Mouse (Mus musculus): ENCODE data around the gene Pou5f1. TPM values are rescaled to one million over a fixed set of nuclear protein-coding genes. Genes with fewer than 3 reads are reported as not detected.

Gene Pou5f1
- polyA plus RNA-seq, 1 experiment, result 0.05 TPM

DNA sequence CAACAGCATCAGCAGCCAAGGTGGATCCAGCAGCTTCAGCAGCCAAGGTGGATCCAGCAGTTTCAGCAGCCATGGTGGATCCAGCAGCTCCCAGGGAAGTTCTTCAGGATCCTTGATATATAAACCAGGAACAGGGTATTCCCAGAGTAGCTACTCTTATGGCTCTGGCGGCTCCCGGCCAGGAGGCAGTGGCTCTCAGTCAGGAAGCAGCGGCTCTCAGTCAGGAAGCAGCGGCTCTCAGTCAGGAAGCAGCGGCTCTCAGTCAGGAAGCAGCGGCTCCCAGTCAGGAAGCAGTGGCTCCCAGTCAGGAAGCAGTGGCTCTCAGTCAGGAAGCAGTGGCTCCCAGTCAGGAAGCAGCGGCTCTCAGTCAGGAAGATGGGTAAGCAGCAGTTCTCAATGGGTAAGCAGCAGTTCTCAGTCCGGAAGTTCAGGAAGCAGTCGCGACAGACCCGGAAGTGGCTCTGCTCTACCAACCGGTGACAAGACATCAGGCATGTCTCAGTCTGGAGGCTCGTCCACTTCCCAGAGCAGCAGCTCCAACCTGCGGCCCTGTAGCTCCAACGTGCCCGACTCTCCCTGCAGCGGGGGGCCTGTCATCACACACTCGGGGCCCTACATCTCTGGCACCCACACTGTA is 49.1 kb downstream of the Pou5f1 start:
- peaks cover 2% of the 10 kb centered on the region; the same call in 1 of the 2 replicates for H3K9me3 ChIP-seq (ENCODE audit: control insufficient read depth, low read length)
- H3K4me1 ChIP-seq (ENCODE audit: control insufficient read depth), result no peaks in the 10 kb centered on the region
- H3K27me3 ChIP-seq (ENCODE audit: control insufficient read depth), result no peaks in the 10 kb centered on the region
- no peak overlapping the region for H3K4me3 ChIP-seq (replicated peaks)
- no peak for TF ChIP-seq GATA1 (IDR thresholded peaks at IDR 0.05; ENCODE audit: low read length)
- TF ChIP-seq TAL1 (IDR thresholded peaks at IDR 0.05; ENCODE audit: low read length), result no peak
- H3K36me3 ChIP-seq (ENCODE audit: control insufficient read depth), result no peaks in the 10 kb centered on the region

- H3K4me1 ChIP-seq (ENCODE audit: control insufficient read depth), result no peaks in the 10 kb centered on the region
- H3K4me3 ChIP-seq (replicated peaks), result no peak overlapping the region
- no peak for TF ChIP-seq GATA1 (IDR thresholded peaks at IDR 0.05; ENCODE audit: low read length)
- TF ChIP-seq TAL1 (IDR thresholded peaks at IDR 0.05; ENCODE audit: low read length), result no peak
- no peaks in the 10 kb centered on the region for H3K27me3 ChIP-seq (ENCODE audit: control insufficient read depth)
- H3K36me3 ChIP-seq (ENCODE audit: control insufficient read depth), result no peaks in the 10 kb centered on the region
- peaks cover 2% of the 10 kb centered on the region; the same call in 1 of the 2 replicates for H3K9me3 ChIP-seq (ENCODE audit: control insufficient read depth, low read length)
Measured at GRCm38 (mm10) chr17:35556186-35556765, 50.5 kb downstream of the Pou5f1 start.

- no peaks in the 10 kb centered on the region for H3K27me3 ChIP-seq (ENCODE audit: control insufficient read depth)
Measured at GRCm38 (mm10) chr17:35556812-35557211, 51.0 kb downstream of the Pou5f1 start.

DNA sequence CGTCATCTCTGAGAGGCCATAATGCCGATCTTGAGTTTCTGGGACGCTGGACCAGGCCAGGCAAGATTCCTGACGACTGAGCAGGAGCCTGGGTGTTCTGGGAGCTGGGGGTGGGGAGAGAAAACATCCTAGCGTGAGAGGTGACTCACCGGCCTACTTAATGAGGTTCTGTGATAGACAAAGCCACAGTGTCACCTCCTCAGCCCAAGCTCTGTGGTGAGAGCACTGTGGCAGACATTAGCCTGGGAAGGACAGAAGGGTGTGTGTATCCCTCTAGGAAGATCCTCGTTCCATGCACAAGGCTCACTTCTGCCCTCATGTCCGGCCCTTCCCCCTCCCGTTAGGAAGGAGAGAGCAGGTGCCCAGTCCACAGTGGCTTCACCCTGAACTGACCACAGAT is 51.5 kb downstream of the Pou5f1 start:
- H3K4me1 ChIP-seq (ENCODE audit: control insufficient read depth), result no peaks in the 10 kb centered on the region
- TF ChIP-seq TAL1 (IDR thresholded peaks at IDR 0.05; ENCODE audit: low read length), result no peak
- no peak for TF ChIP-seq GATA1 (IDR thresholded peaks at IDR 0.05; ENCODE audit: low read length)
- H3K9me3 ChIP-seq (ENCODE audit: control insufficient read depth, low read length), result peaks cover 2% of the 10 kb centered on the region; the same call in 1 of the 2 replicates
- H3K27me3 ChIP-seq (ENCODE audit: control insufficient read depth), result no peaks in the 10 kb centered on the region
- H3K36me3 ChIP-seq (ENCODE audit: control insufficient read depth), result no peaks in the 10 kb centered on the region
- H3K4me3 ChIP-seq (replicated peaks), result no peak overlapping the region

More at GRCm38 (mm10) chr17:35556812-35557211, 51.0 kb downstream of the Pou5f1 start:
- Histone ChIP-seq H3K4me3 (replicated peaks) (no peak overlapping the region), H3K4me1 (ENCODE audit: control insufficient read depth) (no peaks in the 10 kb centered on the region), H3K36me3 (ENCODE audit: control insufficient read depth) (no peaks in the 10 kb centered on the region), H3K9me3 (ENCODE audit: control insufficient read depth, low read length) (peaks cover 2% of the 10 kb centered on the region; the same call in 1 of the 2 replicates)
- TF ChIP-seq TAL1 (IDR thresholded peaks at IDR 0.05; ENCODE audit: low read length) (no peak), GATA1 (IDR thresholded peaks at IDR 0.05; ENCODE audit: low read length) (no peak)

DNA sequence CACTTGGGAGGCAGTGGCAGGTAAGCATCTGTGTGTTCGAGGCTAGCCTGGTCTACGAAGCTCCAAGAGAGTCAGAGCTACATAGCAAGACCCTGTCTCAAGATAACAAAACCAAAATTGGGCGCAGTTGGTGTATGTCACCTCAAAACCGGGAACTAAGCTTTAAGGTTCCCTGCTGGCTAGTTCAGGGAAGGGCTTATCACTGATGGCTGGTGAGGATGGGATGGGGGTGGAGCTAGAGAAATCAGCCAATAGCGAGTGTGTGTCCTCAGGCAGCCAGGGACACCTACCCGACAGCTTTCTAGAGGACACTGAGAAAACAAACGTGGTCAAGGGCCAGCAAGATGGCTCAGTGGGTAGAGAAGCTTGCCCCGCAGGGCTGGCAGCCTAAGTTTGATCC is 52.4 kb downstream of the Pou5f1 start:
- Histone ChIP-seq H3K4me1 (ENCODE audit: control insufficient read depth) (no peaks in the 10 kb centered on the region), H3K27me3 (ENCODE audit: control insufficient read depth) (no peaks in the 10 kb centered on the region), H3K4me3 (replicated peaks) (no peak overlapping the region), H3K36me3 (ENCODE audit: control insufficient read depth) (no peaks in the 10 kb centered on the region), H3K9me3 (ENCODE audit: control insufficient read depth, low read length) (peaks cover 2% of the 10 kb centered on the region; the same call in 1 of the 2 replicates)
- TF ChIP-seq TAL1 (IDR thresholded peaks at IDR 0.05; ENCODE audit: low read length), result no peak

Other genes with a start within 250 kb of the Pou5f1 start
- 2.4 and 2.7 TPM in 2 replicates for gene H2-D1, start 243.3 kb upstream of the Pou5f1 start, polyA plus RNA-seq (2012)
- not detected in 2 replicates for gene H2-Q1, start 185.6 kb upstream of the Pou5f1 start, polyA plus RNA-seq (2012)
- not detected in 2 replicates for gene H2-Q2, start 163.8 kb upstream of the Pou5f1 start, polyA plus RNA-seq (2012)
- 0.50 and 0.56 TPM in 2 replicates for gene H2-Q4, start 126.4 kb upstream of the Pou5f1 start, polyA plus RNA-seq (2012)
- 0.09 TPM in 1 of 2 replicates, not detected in the other for gene H2-Q6, start 81.2 kb upstream of the Pou5f1 start, polyA plus RNA-seq (2012)
- 0.03 and 0.13 TPM in 2 replicates for gene H2-Q7, start 66.9 kb upstream of the Pou5f1 start, polyA plus RNA-seq (2012)
- 0.08 and 0.09 TPM in 2 replicates for gene H2-Q10, start 35.9 kb upstream of the Pou5f1 start, polyA plus RNA-seq (2012)
- gene Tcf19, start 10.8 kb downstream of the Pou5f1 start, polyA plus RNA-seq (2012), result 29.1 and 33.5 TPM in 2 replicates
- 4.7 and 4.9 TPM in 2 replicates for gene Cchcr1, start 11.1 kb downstream of the Pou5f1 start, polyA plus RNA-seq (2012)
- gene Psors1c2, start 27.2 kb downstream of the Pou5f1 start, polyA plus RNA-seq (2012), result 0.40 and 0.51 TPM in 2 replicates
- gene Cdsn, start 46.1 kb downstream of the Pou5f1 start, polyA plus RNA-seq (2012), result 0.02 TPM in 1 of 2 replicates, not detected in the other
- gene 2300002M23Rik, start 61.4 kb downstream of the Pou5f1 start, polyA plus RNA-seq (2012), result not detected in 2 replicates
- not detected in 2 replicates for gene Sfta2, start 95.5 kb downstream of the Pou5f1 start, polyA plus RNA-seq (2012)
- gene Gm9573, start 120.6 kb downstream of the Pou5f1 start, polyA plus RNA-seq (2012), result not detected in 2 replicates
- not detected in 2 replicates for gene Mucl3, start 137.7 kb downstream of the Pou5f1 start, polyA plus RNA-seq (2012)
- gene Vars2, start 161.6 kb downstream of the Pou5f1 start, polyA plus RNA-seq (2012), result 1.9 and 2.6 TPM in 2 replicates
- gene Gtf2h4, start 167.7 kb downstream of the Pou5f1 start, polyA plus RNA-seq (2012), result 1.1 and 1.3 TPM in 2 replicates
- gene Ddr1, start 198.6 kb downstream of the Pou5f1 start, polyA plus RNA-seq (2012), result not detected in 2 replicates

Data from erythroblast, embryonic 14.5 days (primary cell).